Mouse (Mus musculus) thymus, adult 2 months (tissue): Measurements from ENCODE around the gene Glis3.

Source experiments
- CTCF ChIP-seq: fragments of 200-500 bp; IDR thresholded peaks from 2 replicates; pipeline ENCODE4 v1.5.1; 2012; ENCODE audit warnings: mild to moderate bottlenecking, control low read depth, low read length, moderate library complexity, borderline replicate concordance; ENCODE audit not compliant: control insufficient read depth, poor library complexity, insufficient read depth; ENCODE audit errors: extremely low read depth
- POLR2A ChIP-seq: fragments of 200-500 bp; IDR thresholded peaks from 2 replicates; pipeline ENCODE4 v1.6.1; 2012; ENCODE audit warnings: mild to moderate bottlenecking, low read length, control low read depth, moderate library complexity; ENCODE audit not compliant: control insufficient read depth, poor library complexity, insufficient read depth; ENCODE audit errors: extremely low read depth

- TF ChIP-seq POLR2A (no peak), CTCF (no peak)
These were observed 256.9 kb downstream of the Glis3 start for GRCm38 (mm10) chr19:28422939-28423338.
